Mouse (Mus musculus) CH12F3 (cell line): ENCODE results near the gene Togaram2.
"Not testable (repeated sequence)": the region's sequence is repeated elsewhere in the genome, so short reads cannot be mapped to it uniquely, and the experiment has no call there.

Experiments used
- in situ Hi-C: fragments of 300-500 bp; cut with MboI; formaldehyde crosslinking; loops from 2 replicates; pipeline ENCODE4 v1.14.3; 2020; ENCODE audit warnings: low sequenced_read_pairs

The Togaram2 gene

DNA sequence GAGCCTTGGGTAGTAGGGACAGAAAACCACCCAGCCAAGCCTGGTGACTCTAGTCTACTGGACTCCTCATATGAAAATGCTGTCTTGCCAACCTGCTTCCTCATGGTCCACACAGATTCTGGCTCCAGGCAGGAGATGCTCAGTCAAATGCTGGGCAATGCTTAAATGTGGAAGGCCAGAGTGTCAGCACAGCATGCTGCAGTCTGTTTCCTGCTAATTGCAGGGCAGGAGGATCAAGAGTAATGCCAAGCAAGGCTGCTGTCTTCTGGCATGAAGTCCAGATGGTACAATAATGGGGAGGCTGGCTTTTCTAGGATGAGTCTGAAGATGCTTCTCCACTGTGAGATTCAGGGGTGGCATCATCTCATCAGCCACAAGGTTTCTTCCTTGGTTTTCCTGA lies 47.4 kb downstream of the Togaram2 start:
- in situ Hi-C loops = no loop called here

DNA sequence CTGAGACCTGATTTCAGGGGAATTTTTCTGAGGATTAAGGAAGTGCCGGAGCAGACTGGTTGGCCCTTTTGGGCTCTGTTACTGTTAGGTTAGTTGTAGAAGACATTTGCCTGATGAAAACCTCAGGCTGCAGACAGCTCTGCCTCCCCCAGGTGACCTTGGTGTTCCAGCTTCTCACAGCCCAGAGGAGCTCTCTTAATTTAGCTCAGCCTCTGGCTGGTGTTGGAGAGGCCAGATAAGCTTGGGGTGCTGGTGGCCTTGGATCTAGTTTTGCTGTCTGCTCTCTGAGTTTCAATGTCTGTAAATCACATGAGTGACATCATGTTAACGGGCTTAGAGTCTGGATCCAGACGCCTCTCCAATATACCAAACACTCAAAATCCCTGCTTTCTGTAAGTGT lies 48.0 kb downstream of the Togaram2 start:
- in situ Hi-C loops = no loop called here

DNA sequence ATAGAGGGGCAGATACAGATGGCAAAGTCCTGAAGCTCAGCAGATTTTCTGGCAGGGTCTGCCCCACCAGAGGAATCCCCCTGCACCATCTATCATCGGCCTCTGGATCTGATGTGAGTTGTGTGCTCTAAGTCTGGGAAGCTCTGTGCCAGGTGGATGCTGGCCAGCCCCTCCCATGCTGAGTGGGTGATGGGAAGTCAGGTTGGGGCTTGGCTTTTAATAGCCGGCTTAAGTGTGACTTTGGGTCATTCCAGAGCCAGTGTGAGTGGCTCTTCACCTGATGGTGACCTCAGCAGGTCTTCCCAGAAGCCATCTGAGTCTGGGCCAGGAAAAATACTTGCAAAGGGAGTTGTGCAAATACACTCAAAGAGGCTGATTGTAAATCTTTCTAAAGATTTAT lies 57.6 kb downstream of the Togaram2 start:
- in situ Hi-C loops = no loop called here

DNA sequence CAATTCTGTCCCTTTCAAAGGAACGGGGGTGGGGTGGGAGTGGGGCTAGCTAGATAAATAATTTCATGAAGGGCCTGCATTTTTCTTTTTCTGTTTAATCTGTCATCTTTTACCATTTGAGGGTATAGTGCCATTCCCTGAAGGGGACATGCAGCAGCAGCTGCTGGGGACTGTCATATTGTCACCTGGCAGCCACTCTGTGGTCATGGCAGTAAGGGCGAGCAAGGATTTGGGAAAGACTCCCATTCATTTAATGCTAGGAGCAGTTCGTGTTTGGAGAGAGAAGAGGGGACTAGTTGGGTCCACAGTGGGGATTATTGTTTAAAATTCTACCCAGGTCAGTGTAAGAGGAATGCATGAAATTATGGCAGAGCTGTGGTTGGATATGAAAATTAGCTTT lies 63.4 kb downstream of the Togaram2 start:
- in situ Hi-C loops = no loop called here

DNA sequence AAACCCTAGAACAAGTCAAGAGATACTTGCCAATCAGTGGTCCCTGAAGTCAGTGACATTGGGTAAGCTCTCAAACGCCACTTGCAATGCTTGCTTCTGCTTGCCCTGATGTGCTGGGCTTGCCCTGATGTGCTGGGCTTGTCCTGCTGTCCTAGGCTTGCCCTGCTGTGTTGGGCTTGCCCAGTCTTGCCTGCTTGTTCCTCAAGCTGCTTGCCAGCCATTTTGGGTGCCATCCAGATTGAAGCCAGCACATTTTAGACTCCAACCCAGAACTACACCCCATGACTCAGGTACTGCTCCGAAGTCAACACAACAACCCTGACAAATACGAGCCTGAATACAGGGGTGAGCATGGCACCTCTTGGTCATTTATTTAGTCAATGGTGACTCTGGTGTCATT lies 69.1 kb downstream of the Togaram2 start:
- in situ Hi-C loops = no loop called here

DNA sequence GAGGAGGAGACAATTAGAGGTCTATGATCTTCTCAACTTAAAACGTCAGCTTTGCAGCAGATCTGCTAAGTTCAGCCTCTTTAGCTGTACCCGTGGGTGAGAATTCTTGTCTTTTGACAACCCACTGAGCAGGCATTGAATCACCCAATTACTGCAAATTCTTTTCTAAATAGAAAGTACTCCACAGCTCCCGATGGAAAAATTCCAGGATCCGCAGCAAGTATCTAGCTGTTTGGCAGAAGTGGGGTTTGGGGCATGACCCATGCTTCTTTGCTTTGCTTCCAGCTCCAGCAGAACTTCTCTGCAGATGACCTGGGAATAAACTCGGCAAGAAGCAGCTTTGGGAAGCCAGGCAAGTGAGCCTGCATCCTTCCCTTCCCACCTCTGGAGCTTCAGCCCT lies 69.9 kb downstream of the Togaram2 start:
- in situ Hi-C loops = no loop called here

DNA sequence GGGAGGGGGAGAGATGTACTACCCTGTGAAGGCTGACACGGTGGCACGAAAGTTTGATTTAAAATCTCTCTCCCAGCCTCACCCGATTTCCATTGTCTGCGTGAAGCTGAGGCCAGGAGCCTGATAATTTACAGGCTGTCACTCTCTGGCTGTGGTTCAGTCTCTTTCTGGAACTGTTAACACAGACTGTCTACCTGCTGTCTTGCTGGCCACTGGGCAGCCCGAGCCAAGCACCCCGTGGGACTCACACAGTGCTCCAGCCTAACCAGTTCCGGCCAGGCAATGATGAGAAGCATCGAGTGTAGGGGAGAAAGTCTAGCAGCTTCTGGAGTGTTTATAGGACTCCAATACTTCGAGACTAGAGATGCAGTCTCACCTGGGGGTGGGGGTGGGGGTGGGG lies 73.1 kb downstream of the Togaram2 start:
- in situ Hi-C loops = no loop called here

DNA sequence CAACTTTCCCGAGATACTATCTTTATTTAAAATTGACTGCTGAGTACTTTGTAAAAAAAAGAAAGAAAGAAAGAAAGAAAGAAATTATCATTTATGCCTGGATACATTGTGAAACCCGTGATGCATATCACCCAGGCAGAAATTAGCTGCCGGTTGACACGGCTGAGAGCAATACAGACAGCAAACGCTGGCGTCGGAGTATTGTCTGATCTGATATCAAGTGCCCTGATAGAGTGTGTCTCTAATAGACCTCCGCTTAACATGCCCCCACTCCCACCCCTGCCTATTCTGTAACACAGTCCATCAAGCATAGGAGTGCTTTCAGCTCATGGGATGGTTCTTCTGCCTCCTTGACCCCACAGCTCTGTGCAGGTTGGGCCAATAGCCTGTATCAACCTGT lies 74.5 kb downstream of the Togaram2 start:
- in situ Hi-C loops = no loop called here

DNA sequence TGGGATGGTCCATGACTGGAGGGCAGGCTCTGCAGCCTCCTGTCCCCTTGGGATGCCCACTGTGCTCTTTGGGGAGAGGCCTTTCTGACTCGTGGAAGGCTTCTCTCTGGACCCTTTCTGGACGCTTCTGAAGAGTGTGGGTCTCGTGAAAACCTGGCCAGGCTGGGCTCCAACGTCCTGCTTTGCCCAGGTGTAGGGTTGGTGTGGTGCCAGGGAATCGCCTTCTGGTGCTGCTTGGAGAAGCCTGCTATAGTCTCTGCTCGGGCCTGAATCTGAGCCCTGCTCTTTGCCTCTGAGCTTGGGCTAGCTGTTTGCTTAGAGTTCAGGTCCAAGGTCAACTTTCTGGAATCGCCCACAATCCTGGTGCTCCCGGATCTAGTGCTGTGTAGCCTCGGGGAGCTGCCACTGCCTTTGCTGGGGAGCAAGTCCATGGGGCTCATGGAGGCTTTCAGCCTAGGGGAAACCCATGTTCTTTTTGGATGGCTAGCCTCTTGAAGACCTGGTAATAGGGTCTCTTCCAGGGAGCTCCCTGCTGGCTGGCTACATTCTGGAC lies 76.6 kb downstream of the Togaram2 start:
- in situ Hi-C loops = no loop called here

DNA sequence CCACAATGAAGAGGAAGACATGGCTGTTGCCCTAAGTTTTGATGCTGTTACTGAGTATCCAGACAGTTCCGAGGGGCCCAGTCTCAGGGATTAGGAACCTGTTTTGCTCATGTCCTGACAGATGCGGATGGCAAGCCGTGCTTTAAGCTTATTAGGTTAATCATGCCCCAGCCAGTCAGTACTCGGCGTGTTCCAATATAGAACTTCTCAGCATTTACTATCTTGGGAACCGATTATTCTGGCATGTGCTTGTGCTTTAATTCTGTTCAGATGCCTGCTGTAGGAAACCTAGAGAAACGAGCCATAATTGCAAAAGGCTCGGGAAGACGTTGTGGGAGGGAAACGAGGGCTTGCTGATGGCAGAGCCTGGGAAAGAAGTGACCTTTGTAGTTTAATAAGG lies 79.8 kb downstream of the Togaram2 start, which contains the start of gene Pcare:
TSS of gene Pcare (minus strand) at position 64 of the 400 bp plus-strand sequence.
- in situ Hi-C loops = no loop called here

DNA sequence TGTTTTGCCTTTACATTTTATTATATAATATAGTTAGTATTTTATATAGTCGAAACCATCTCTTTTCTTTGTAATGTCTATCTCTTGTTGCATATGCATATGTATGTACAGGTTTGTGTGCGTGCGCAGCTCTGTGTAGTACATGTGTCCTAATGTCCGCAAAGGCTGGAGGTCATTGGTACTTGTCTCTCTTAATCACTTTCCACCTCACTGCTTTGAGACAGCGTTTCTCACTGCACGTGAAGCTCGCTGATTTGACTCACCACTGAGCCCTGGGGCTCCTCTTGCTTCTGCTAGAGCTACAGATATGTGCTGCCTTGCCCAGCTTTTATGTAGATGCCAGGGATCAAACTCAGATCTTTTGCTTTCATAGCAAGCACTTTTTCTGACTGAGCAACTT lies 87.5 kb downstream of the Togaram2 start:
- in situ Hi-C loops = no loop called here

DNA sequence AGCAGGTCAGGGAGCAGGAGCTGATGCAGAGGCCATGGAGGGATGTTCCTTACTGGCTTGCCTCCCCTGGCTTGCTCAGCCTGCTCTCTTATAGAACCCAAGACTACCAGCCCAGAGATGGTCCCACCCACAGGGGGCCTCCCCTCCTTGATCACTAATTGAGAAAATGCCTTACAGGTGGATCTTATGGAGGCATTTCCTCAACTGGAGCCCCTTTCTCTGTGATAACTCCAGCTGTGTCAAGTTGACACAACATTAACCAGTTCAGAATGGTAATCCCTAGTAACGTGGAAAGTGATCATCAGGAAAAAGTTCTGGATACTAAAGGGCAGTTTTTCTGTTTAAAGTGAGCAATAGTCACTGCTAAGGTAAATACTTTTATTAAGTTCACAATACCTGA lies 95.1 kb downstream of the Togaram2 start, which contains the start of gene Clip4:
TSS of gene Clip4 (plus strand) at position 301 of the 400 bp plus-strand sequence.
- in situ Hi-C loops = not testable (repeated sequence)

DNA sequence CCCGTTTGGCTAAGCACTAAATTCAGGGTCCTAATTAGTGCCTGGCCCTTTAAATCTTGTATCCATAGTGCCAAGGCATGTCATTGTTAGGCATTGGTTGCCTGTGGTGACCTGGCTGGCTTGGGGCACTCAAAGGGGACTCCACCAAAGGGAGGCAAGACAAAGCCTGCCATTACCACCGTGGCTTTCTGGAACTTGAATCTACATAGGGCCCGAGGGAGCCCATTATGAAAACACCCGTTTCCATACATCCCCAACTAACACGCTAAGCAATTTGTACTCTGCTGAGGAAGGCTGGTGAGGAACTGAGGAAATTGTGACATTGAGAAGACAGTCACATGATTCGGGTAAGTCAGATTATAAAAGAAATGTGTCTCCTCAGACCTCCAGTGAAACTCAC lies 96.5 kb downstream of the Togaram2 start:
- in situ Hi-C loops = no loop called here

DNA sequence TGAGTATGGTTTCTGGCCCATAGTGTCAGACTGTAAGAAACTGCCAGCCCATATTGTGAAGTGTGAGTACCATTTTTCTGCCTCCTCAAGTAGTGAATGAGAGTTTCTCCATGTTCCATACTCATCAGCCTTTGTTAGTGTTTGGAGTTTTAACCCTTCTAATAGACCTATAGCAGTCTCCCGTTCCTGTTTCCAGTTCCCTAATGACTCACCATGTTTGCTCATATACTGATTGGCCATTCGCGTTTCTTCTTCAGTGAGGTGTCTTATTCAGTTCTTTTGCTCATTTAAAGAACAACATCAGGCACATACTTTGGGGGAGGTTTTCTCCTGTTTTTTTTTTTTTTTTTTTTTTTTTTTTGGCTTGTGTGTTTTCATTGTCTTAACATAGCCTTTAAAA lies 97.6 kb downstream of the Togaram2 start:
- in situ Hi-C loops = no loop called here

DNA sequence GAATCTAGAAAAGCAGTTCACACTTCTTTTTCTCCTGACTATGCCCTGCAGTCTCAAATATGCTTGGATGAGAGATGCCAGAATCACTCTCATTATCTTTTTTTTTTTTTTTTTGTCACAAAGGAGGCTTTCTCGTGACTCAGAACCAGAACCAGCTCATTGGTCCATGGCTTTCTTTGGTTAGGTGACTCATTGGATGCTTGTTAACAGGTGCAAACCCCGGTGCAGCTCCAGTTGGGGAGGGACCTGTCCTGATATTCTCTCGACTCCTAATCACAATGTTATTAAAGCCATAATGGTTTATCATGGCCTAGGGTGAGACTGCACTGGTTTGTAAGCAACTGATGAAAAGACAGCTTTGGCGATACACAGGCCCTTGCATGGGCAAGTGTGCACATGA lies 101.1 kb downstream of the Togaram2 start:
- in situ Hi-C loops = no loop called here

DNA sequence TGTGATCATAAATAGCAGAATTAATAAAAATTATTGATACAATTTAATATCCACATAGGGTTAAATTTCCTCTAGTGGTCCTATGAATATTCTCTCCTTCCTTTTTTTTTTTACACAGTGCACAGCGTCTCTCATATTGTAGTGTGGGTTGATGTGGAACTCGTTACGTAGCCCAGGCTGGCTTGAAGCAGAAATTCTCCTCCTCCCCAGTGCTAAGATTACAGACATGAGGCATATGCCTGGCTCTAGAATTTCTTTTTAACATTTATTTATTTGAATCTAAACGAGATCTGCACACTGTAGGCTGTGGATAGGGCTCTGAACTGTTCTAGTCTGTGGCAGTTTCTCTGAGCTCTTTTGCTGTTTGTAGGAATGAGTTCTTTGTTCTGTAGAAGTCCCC lies 102.2 kb downstream of the Togaram2 start:
- in situ Hi-C loops = no loop called here

DNA sequence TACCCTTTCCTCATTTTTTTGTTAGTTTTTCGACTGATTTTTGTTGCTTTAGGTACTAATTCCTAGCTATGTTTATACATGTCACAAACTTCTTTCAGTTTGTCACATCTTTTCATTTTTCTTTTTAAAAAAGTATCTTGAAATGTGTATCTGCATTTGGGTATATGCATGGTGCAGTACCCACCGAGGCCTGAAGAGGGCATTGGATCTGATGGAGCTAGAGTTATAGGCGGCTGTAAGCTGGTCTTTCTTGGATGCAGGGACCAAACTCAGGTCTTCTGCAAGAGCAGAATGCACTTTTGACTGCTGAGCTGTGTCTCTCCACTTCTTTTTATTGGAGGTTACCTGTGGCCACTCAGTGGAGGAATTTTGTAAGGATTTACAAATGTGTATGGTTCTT lies 105.6 kb downstream of the Togaram2 start:
- in situ Hi-C loops = no loop called here
